Mouse (Mus musculus): Measurements from ENCODE around the gene Sds.

Gene Sds

GRCm38 (mm10) chr5:120440733-120441132 is 35.6 kb upstream of the Sds start:
- DNase-seq (ENCODE audit: low read depth, low spot score) = peak; percentile 88

GRCm38 (mm10) chr5:120447305-120447704 is 29.0 kb upstream of the Sds start:
- DNase-seq (ENCODE audit: low read depth, low spot score) = no peak

GRCm38 (mm10) chr5:120454756-120455337 is 21.5 kb upstream of the Sds start:
- DNase-seq (ENCODE audit: low read depth, low spot score) = no peak

- DNase-seq (ENCODE audit: low read depth, low spot score) = no peak
Observed at GRCm38 (mm10) chr5:120456253-120456652, 20.1 kb upstream of the Sds start.

GRCm38 (mm10) chr5:120456841-120457554 is 19.3 kb upstream of the Sds start:
- no peak for DNase-seq (ENCODE audit: low read depth, low spot score)

GRCm38 (mm10) chr5:120457628-120458027 is 18.7 kb upstream of the Sds start:
- DNase-seq (ENCODE audit: low read depth, low spot score) = peak; percentile 75

- no peak for DNase-seq (ENCODE audit: low read depth, low spot score)
Observed at GRCm38 (mm10) chr5:120459133-120459532, 17.2 kb upstream of the Sds start.

- DNase-seq (ENCODE audit: low read depth, low spot score) = no peak
Observed at GRCm38 (mm10) chr5:120461902-120462301, 14.4 kb upstream of the Sds start.

- DNase-seq (ENCODE audit: low read depth, low spot score) = no peak
Observed at GRCm38 (mm10) chr5:120464321-120464720, 12.0 kb upstream of the Sds start.

- no peak for DNase-seq (ENCODE audit: low read depth, low spot score)
Observed at GRCm38 (mm10) chr5:120465062-120465461, 11.3 kb upstream of the Sds start.

GRCm38 (mm10) chr5:120465860-120466259 is 10.5 kb upstream of the Sds start:
- DNase-seq (ENCODE audit: low read depth, low spot score) = no peak

GRCm38 (mm10) chr5:120467026-120467425 is 9.3 kb upstream of the Sds start:
- DNase-seq (ENCODE audit: low read depth, low spot score) = no peak

- DNase-seq (ENCODE audit: low read depth, low spot score) = no peak
Observed at GRCm38 (mm10) chr5:120468336-120468735, 8.0 kb upstream of the Sds start.

- no peak for DNase-seq (ENCODE audit: low read depth, low spot score)
Observed at GRCm38 (mm10) chr5:120468830-120469229, 7.5 kb upstream of the Sds start.

- no peak for DNase-seq (ENCODE audit: low read depth, low spot score)
Observed at GRCm38 (mm10) chr5:120471538-120471937, 4.8 kb upstream of the Sds start.

GRCm38 (mm10) chr5:120472770-120473169 is 3.6 kb upstream of the Sds start, which contains the start of gene Sdsl:
Gene Sdsl, minus strand, starts transcription at chr5:120472810.
- DNase-seq (ENCODE audit: low read depth, low spot score) = no peak

GRCm38 (mm10) chr5:120473361-120473760 is 3.0 kb upstream of the Sds start:
- no peak for DNase-seq (ENCODE audit: low read depth, low spot score)

- no peak for DNase-seq (ENCODE audit: low read depth, low spot score)
Observed at GRCm38 (mm10) chr5:120475861-120476260, 465 bp upstream of the Sds start.

- DNase-seq (ENCODE audit: low read depth, low spot score) = no peak
Observed at GRCm38 (mm10) chr5:120477993-120478392, 1.7 kb downstream of the Sds start.

GRCm38 (mm10) chr5:120479538-120479937 is 3.2 kb downstream of the Sds start:
- no peak for DNase-seq (ENCODE audit: low read depth, low spot score)

GRCm38 (mm10) chr5:120481205-120481604 is 4.9 kb downstream of the Sds start:
- no peak for DNase-seq (ENCODE audit: low read depth, low spot score)

- DNase-seq (ENCODE audit: low read depth, low spot score) = no peak
Observed at GRCm38 (mm10) chr5:120483399-120483798, 7.1 kb downstream of the Sds start.

GRCm38 (mm10) chr5:120487844-120488243 is 11.5 kb downstream of the Sds start:
- no peak for DNase-seq (ENCODE audit: low read depth, low spot score)
